Mouse (Mus musculus) megakaryocyte, adult 5-6 weeks (primary cell): ENCODE measurements around the gene Srgap3. TPM values are rescaled to one million over a fixed set of nuclear protein-coding genes. Genes with fewer than 3 reads are reported as not detected.

Experiments used
- ATAC-seq: 2 replicates; pipeline ENCODE4 v1.8.0; 2016; ENCODE audit warnings: mild to moderate bottlenecking, inconsistent platforms; ENCODE audit not compliant: poor library complexity, severe bottlenecking
- total RNA-seq, 2 experiments: library from RNA; stranded (forward) in 1 of 2; stranded (reverse) in 1 of 2; fragments of 153-499, 151-499 nt in 1 of 2; fragments of 221-1000, 200-1000 nt in 1 of 2; gene quantifications; 2 replicates each; pipeline versions ENCODE4 v1.2.3 to v1.2.4; 2015 to 2017

The Srgap3 gene
- total RNA-seq, 2 experiments from 2014 or later: 2.7 to 3.5 TPM

- no peak for ATAC-seq
Observed at GRCm38 (mm10) chr6:112916243-112916642, 30.8 kb downstream of the Srgap3 start.

GRCm38 (mm10) chr6:112912552-112912951, 34.5 kb downstream of the Srgap3 start:
- ATAC-seq: no peak

DNA sequence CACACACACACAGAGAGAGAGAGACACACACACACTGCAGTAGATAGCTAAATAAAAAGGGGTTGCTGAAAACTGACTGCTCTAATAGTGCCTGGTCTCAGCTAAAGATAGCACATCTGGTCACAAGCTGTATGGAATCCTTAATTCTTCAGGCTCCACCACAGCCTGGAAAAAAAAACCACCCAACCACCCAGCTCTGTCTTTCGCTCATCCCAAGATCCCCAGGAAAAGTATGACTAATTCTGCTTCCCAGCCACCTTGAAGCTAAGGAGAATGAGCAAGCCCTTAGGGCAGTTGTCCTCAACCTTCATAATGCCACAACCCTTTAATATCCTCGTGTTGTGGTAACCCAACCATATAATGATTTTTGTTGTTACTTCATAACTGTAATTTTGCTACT, 37.4 kb downstream of the Srgap3 start:
- ATAC-seq: no peak

- ATAC-seq: no peak
Observed at GRCm38 (mm10) chr6:112907887-112908584, 39.0 kb downstream of the Srgap3 start.

DNA sequence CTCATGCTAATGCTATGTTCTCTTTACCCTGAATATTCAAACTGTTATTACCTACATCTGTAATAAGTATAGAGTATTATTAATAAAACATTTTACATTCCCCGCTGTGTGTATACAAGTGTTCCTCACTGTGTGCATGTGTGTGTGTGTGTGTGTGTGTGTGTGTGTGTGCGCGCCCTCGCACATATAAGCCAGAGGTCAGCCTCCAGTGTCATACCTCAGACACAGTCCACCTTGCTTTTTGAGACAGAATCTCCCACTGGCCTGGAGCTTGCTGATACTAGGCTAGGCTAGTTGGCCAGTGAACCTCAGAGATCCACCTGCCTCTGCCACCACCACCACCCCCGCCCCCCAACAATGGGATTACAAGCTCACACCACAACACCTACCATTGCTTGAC, 43.3 kb downstream of the Srgap3 start:
- no peak for ATAC-seq

- no peak for ATAC-seq
Observed at GRCm38 (mm10) chr6:112903226-112903625, 43.8 kb downstream of the Srgap3 start.

GRCm38 (mm10) chr6:112902791-112903190, 44.3 kb downstream of the Srgap3 start:
- no peak for ATAC-seq

GRCm38 (mm10) chr6:112900306-112900705, 46.8 kb downstream of the Srgap3 start:
- ATAC-seq: no peak

DNA sequence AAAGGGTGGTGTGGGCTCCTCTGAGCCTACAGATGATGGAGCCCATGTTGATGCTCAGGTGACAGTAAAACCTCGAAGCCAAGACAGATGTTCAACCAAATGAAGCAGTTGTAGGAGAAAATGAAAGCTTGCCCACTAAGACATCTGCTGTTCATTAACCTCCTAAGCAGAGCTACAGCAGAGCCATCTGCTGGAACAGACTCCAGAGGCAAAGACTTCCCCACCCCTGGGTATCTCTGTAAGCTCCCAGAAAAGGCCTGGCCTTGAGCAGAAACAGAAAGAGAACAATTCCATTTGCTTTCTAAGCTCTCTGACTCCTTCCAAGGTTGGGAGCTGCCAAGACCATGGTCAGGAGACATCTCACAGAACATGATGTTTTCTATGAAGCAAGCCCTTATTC, 47.4 kb downstream of the Srgap3 start:
- no peak for ATAC-seq

DNA sequence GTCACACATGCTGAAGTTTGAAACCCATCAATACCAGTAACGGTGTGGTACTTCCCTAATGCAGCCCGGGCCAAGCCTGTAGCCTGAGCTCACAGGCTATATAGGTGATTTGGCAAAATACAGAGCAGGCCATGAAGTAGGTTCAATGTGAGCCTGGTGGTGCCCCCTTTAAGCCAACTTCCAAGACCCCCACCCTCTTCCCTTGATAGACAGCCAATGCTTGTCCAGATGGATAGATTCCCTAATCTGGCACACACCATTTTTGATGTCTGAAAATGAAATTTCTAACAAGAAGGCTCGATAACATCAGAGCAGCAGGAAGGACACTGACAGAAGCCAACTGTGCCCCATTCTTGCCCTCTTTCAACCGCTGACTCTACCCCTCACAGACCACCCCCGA, 47.8 kb downstream of the Srgap3 start:
- no peak for ATAC-seq

GRCm38 (mm10) chr6:112898435-112898834, 48.6 kb downstream of the Srgap3 start:
- no peak for ATAC-seq

- ATAC-seq: no peak
Observed at GRCm38 (mm10) chr6:112896372-112896771, 50.7 kb downstream of the Srgap3 start.

GRCm38 (mm10) chr6:112890331-112890751, 56.7 kb downstream of the Srgap3 start:
- ATAC-seq: no peak

DNA sequence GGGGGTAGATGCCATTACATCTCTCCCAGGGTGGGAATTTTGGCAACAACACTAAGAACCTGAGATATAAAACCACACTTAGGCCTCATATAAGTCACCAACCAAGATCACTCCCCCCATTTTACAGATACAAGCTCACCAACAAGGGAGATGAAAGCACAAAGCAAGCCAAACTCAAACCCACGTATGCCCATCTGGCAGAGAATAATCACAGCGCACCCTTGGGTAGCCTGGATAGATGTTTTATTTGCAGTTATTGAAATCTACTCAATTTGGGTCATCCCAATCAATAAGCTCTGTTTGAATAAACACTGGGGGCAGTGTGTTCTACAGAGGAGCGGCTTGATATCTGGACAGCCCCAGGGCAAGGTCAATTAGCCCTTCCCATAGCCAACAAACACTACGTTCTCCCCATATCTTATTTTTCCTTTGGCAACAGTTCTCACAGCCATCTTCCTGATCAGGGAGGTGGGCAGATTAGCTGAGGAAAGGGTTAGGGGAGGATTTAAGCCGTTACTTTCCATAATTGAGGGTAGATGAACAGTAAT, 63.4 kb downstream of the Srgap3 start:
- ATAC-seq: no peak

DNA sequence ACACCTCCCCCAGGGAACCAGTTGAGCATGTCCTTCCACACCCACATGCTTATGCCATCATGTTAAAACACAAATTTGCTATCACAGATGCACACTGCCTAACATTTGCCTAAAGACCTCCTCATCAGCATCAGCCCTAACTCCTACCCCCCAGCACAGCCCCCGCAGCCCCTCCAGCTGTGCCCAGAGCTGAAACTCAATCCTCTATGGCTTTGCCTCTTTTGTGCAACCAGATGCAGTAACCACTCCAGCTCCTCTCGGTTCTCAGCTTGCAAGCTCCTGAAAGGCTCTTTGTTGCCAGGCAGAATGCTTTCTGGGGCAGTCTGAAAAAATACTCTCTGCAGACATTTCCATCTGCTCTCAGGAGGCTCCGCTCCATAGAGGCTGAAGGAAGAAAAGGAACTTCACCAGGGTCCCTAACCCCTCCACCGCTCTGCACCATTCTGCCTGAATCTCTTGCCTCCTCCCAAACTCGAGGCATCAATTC, 67.0 kb downstream of the Srgap3 start:
- no peak for ATAC-seq

- ATAC-seq: no peak
Observed at GRCm38 (mm10) chr6:112879154-112879553, 67.9 kb downstream of the Srgap3 start.

DNA sequence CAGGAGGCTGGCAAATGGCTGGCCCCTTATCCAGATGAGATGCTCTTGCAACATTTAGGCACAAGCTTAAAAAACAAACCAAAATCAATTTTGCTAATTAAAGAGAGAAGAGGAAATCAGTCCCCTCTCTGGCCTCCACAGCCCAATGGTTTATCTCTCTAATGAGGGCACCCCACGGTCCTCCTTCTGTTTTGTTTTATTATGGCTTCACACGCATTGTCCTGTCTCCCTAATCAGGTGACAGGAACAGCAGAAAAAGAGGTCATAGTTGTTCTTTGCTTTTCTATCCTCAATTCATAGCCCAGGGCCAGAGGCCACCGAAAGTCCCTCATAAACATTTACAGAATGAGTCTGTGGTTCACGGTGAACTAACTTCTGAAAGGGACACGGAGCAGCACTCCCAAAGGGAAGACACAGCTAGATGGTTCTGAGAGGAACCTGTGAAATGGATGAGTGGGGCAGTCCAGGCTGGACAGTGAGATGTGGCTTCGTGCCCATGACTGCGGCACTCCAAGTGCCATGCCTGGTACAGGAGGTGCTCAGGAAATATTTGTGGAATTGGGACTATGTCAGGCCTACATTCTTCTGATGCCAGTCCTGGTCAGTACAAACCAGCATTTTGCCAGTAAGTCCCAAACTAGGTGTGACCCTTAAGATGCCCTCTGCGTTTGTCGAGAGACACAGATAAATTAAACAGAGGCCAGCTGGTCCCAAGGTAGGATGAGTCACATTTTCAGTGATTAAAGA, 73.8 kb downstream of the Srgap3 start:
- no peak for ATAC-seq

DNA sequence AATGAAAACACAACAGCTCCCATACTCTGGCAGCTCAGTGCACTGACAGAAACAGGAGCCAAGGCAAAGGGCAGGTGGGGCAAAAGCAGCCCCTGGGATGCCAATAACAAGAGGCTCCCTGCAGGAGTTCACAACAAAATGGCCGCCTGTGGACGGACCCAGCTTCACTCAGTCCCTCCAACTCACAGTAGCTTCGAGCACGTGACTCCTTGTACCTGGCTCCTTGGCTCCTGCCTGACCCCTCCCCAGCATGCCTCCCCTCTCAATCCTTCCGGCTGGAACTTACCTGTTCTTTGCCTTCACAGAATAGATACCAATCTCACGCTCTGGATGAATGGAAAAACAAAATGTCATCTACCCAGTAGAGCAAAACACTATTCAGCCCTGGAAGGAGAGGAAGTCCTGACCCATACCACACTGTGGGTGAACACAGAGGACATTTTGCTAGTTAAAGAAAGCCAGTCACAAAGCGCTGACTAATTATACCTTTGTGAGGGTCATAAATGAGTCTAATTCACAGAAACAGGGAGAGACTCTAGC, 75.8 kb downstream of the Srgap3 start:
- ATAC-seq: no peak

GRCm38 (mm10) chr6:112868197-112868957, 78.7 kb downstream of the Srgap3 start:
- no peak for ATAC-seq

GRCm38 (mm10) chr6:112866096-112866495, 81.0 kb downstream of the Srgap3 start:
- no peak for ATAC-seq

- no peak for ATAC-seq
Observed at GRCm38 (mm10) chr6:112865021-112865531, 82.0 kb downstream of the Srgap3 start.
